Mouse (Mus musculus) CH12.LX (cell line): ENCODE results near the gene Tmcc1. TPM values are rescaled to one million over a fixed set of nuclear protein-coding genes. Genes with fewer than 3 reads are reported as not detected.

ENCODE experiments used
- DNase-seq: peaks from one replicate; pipeline ENCODE4 v3.0.0-alpha.2; 2013; ENCODE audit errors: extremely low read depth
- H3K27ac ChIP-seq: 2 replicates; pipeline ENCODE4 v1.5.1; 2012; ENCODE audit warnings: low read depth, mild to moderate bottlenecking, control low read depth, moderate library complexity; ENCODE audit not compliant: insufficient read depth
- H3K27me3 ChIP-seq: replicated peaks from 2 replicates; pipeline ENCODE3; 2012; ENCODE audit warnings: inconsistent platforms
- H3K36me3 ChIP-seq, 2 experiments: replicated peaks in 1 of 2; 2 replicates each; pipeline versions ENCODE3 to v1.6.1; 2012; ENCODE audit warnings: inconsistent platforms in 1 of 2, low read length in 1 of 2, mild to moderate bottlenecking in 1 of 2, mixed read lengths in 1 of 2, moderate library complexity in 1 of 2; ENCODE audit not compliant: control insufficient read depth in 1 of 2, insufficient read depth in 1 of 2
- H3K4me1 ChIP-seq, 2 experiments: 2 replicates each; pipeline ENCODE4 v1.6.1; 2012; ENCODE audit warnings: inconsistent platforms in 1 of 2, moderate library complexity in 1 of 2; ENCODE audit not compliant: insufficient read depth in 2 of 2, control insufficient read depth in 1 of 2
- H3K4me2 ChIP-seq: 2 replicates; pipeline ENCODE4 v1.6.1; 2012; ENCODE audit warnings: low read depth, mild to moderate bottlenecking, control low read depth; ENCODE audit not compliant: poor library complexity, insufficient read depth, severe bottlenecking
- H3K4me3 ChIP-seq, 3 experiments: fragments of 150-350 bp in 1 of 3; sonication (generic) in 1 of 3; replicated peaks in 1 of 3; 2 replicates each; pipeline versions ENCODE3 to v1.5.1; 2011 to 2012; ENCODE audit warnings: low read depth in 2 of 3, low read length in 2 of 3, mild to moderate bottlenecking in 2 of 3, moderate library complexity in 2 of 3, control low read depth in 1 of 3, improper control_type of control experiment in 1 of 3, inconsistent platforms in 1 of 3, mixed read lengths in 1 of 3; ENCODE audit not compliant: poor library complexity in 1 of 3
- H3K79me2 ChIP-seq: replicated peaks from 2 replicates; pipeline ENCODE4 v1.6.1; 2012; ENCODE audit warnings: mild to moderate bottlenecking, moderate library complexity; ENCODE audit not compliant: control insufficient read depth, poor library complexity, insufficient read depth, severe bottlenecking; ENCODE audit errors: extremely low read depth
- H3K9ac ChIP-seq: 2 replicates; pipeline ENCODE4 v1.6.1; 2012; ENCODE audit warnings: low read depth, mild to moderate bottlenecking, control low read depth, moderate library complexity; ENCODE audit not compliant: insufficient read depth
- H3K9me3 ChIP-seq: replicated peaks from 2 replicates; pipeline ENCODE3; 2012; ENCODE audit warnings: low read length, inconsistent platforms, mixed read lengths
- CHD1 ChIP-seq: IDR thresholded peaks from 2 replicates; pipeline ENCODE4 v1.6.1; 2012; ENCODE audit warnings: low read depth, low read length, improper control_type of control experiment, inconsistent platforms
- ELF1 ChIP-seq: IDR thresholded peaks from 2 replicates; pipeline ENCODE4 v1.6.1; 2014; ENCODE audit warnings: low read depth, mild to moderate bottlenecking, inconsistent platforms, low read length, improper control_type of control experiment
- EP300 ChIP-seq: IDR thresholded peaks from 2 replicates; pipeline ENCODE4 v1.6.1; 2011; ENCODE audit warnings: low read length, improper control_type of control experiment
- ETS1 ChIP-seq: conservative IDR thresholded peaks from 2 replicates; pipeline ENCODE4 v1.6.1; 2012; ENCODE audit warnings: low read depth, mild to moderate bottlenecking, inconsistent platforms, low read length, improper control_type of control experiment, moderate library complexity
- GABPA ChIP-seq: IDR thresholded peaks from 2 replicates; pipeline ENCODE4 v1.6.1; 2012; ENCODE audit warnings: low read depth, low read length, improper control_type of control experiment, inconsistent platforms; ENCODE audit not compliant: insufficient replicate concordance
- IRF4 ChIP-seq: IDR thresholded peaks from 2 replicates; pipeline ENCODE4 v1.6.1; 2014; ENCODE audit warnings: low read depth, mild to moderate bottlenecking, inconsistent platforms, low read length, improper control_type of control experiment
- KAT2A ChIP-seq: IDR thresholded peaks from 2 replicates; pipeline ENCODE4 v1.6.1; 2012; ENCODE audit warnings: low read length, improper control_type of control experiment, inconsistent platforms; ENCODE audit not compliant: insufficient replicate concordance
- MAFK ChIP-seq: IDR thresholded peaks from 2 replicates; pipeline ENCODE4 v1.6.1; 2011; ENCODE audit warnings: low read length, improper control_type of control experiment; ENCODE audit not compliant: insufficient replicate concordance
- MAX ChIP-seq: IDR thresholded peaks from 2 replicates; pipeline ENCODE4 v1.6.1; 2011; ENCODE audit warnings: low read length, improper control_type of control experiment
- MAZ ChIP-seq: IDR thresholded peaks from 2 replicates; pipeline ENCODE4 v1.6.1; 2012; ENCODE audit warnings: low read depth, mild to moderate bottlenecking, inconsistent platforms, low read length, improper control_type of control experiment, moderate library complexity
- NELFE ChIP-seq: IDR thresholded peaks from 2 replicates; pipeline ENCODE4 v1.6.1; 2011; ENCODE audit warnings: low read depth, low read length, improper control_type of control experiment
- NRF1 ChIP-seq: IDR thresholded peaks from 2 replicates; pipeline ENCODE4 v1.6.1; 2014; ENCODE audit warnings: low read depth, mild to moderate bottlenecking, inconsistent platforms, low read length, improper control_type of control experiment, moderate library complexity
- PAX5 ChIP-seq: IDR thresholded peaks from 2 replicates; pipeline ENCODE4 v1.6.1; 2012; ENCODE audit warnings: low read length, inconsistent platforms, mixed read lengths
- POLR2AphosphoS2 ChIP-seq: IDR thresholded peaks from 2 replicates; pipeline ENCODE4 v1.6.1; 2011; ENCODE audit warnings: low read depth, low read length, improper control_type of control experiment
- RAD21 ChIP-seq: IDR thresholded peaks from 2 replicates; pipeline ENCODE4 v1.6.1; 2011; ENCODE audit warnings: low read depth, mild to moderate bottlenecking, low read length, improper control_type of control experiment, moderate library complexity
- TBP ChIP-seq: conservative IDR thresholded peaks from 2 replicates; pipeline ENCODE4 v1.6.1; 2011; ENCODE audit warnings: low read depth, low read length, improper control_type of control experiment
- UBTF ChIP-seq: IDR thresholded peaks from 2 replicates; pipeline ENCODE4 v1.6.1; 2012; ENCODE audit warnings: low read depth, mild to moderate bottlenecking, inconsistent platforms, low read length, improper control_type of control experiment, moderate library complexity
- USF2 ChIP-seq: conservative IDR thresholded peaks from 2 replicates; pipeline ENCODE4 v1.6.1; 2011; ENCODE audit warnings: low read depth, low read length, improper control_type of control experiment
- ZC3H11A ChIP-seq: IDR thresholded peaks from 2 replicates; pipeline ENCODE4 v1.6.1; 2012; ENCODE audit warnings: low read depth, mild to moderate bottlenecking, inconsistent platforms, low read length, improper control_type of control experiment
- ZNF384 ChIP-seq: IDR thresholded peaks from 2 replicates; pipeline ENCODE4 v1.6.1; 2012; ENCODE audit warnings: low read depth, low read length, improper control_type of control experiment, inconsistent platforms
- dilution Hi-C: fragments of 300-500 bp; cut with MboI; formaldehyde crosslinking; loops from 2 replicates; pipeline ENCODE4 v1.14.3; 2020; ENCODE audit warnings: low sequenced_read_pairs; ENCODE audit not compliant: extremely low pct_unique_long_range_greater_than_20kb, extremely low pct_ligation_motif_present
- in situ Hi-C: fragments of 300-500 bp; cut with MboI; formaldehyde crosslinking; loops from 3 replicates; pipeline ENCODE4 v1.14.3; 2019; ENCODE audit warnings: low sequenced_read_pairs, low pct_ligation_motif_present, low pct_unique_long_range_greater_than_20kb, mixed read lengths
- polyA plus RNA-seq: library from polyadenylated mRNA; unstranded; fragments of >175 nt; gene quantifications from 2 replicates; pipeline ENCODE4 v1.2.1, GENCODE M21; 2012; ENCODE audit warnings: low read depth; ENCODE audit not compliant: insufficient read length
- total RNA-seq, 2 experiments: library from RNA; depleted of rRNA; stranded (reverse); fragments of 300-350 nt in 1 of 2; fragments of >200 nt in 1 of 2; gene quantifications; 2 replicates each; pipeline ENCODE4 v1.2.3; 2012 to 2014

Gene Tmcc1
- total and polyA plus RNA-seq, 3 experiments, result 3.6 to 60.8 (median 3.7) TPM

- H3K27me3 ChIP-seq, result no peaks in the 10 kb centered on the region
- no peak for TF ChIP-seq TBP
- no peak for TF ChIP-seq POLR2AphosphoS2
- TF ChIP-seq USF2, result no peak
- no peak for TF ChIP-seq ETS1
- no peak for TF ChIP-seq NRF1
- TF ChIP-seq PAX5, result no peak
- no peak for TF ChIP-seq CHD1
- TF ChIP-seq IRF4, result no peak
- DNase-seq, result no peak
- in situ Hi-C loops, result no loop called here
- no peak overlapping the region for H3K4me2 ChIP-seq
- H3K9ac ChIP-seq, result no peak overlapping the region
- H3K4me3 ChIP-seq, result no peak overlapping the region
- no peaks in the 10 kb centered on the region for H3K9me3 ChIP-seq
- dilution Hi-C loops, result no loop called here
- peaks cover 3% of the 10 kb centered on the region; the same call in 1 of the 2 replicates for H3K79me2 ChIP-seq
- H3K36me3 ChIP-seq, result peaks cover 0 to 2% of the 10 kb centered on the region in 2 experiments
- peaks cover 0 to 29% of the 10 kb centered on the region in 2 experiments; a peak in 2 of 4 replicates for H3K4me1 ChIP-seq
- H3K27ac ChIP-seq, result no peak overlapping the region
Measured at GRCm38 (mm10) chr6:116189417-116189816, 3.9 kb downstream of the Tmcc1 start.

GRCm38 (mm10) chr6:116186485-116186884 lies 6.8 kb downstream of the Tmcc1 start:
- DNase-seq, result no peak
- peaks cover 3% of the 10 kb centered on the region; the same call in 1 of the 2 replicates for H3K79me2 ChIP-seq
- peaks cover 4 to 28% of the 10 kb centered on the region in 2 experiments; a peak in 2 of 4 replicates for H3K4me1 ChIP-seq
- no peaks in the 10 kb centered on the region for H3K27me3 ChIP-seq
- in situ Hi-C loops, result no loop called here
- dilution Hi-C loops, result no loop called here
- H3K27ac ChIP-seq, result no peak overlapping the region
- no peak overlapping the region for H3K4me2 ChIP-seq
- no peak for TF ChIP-seq POLR2AphosphoS2
- no peak for TF ChIP-seq EP300
- TF ChIP-seq MAZ, result no peak
- TF ChIP-seq ZC3H11A, result no peak
- no peak for TF ChIP-seq KAT2A
- TF ChIP-seq GABPA, result no peak
- TF ChIP-seq MAX, result no peak
- no peak for TF ChIP-seq RAD21
- no peak for TF ChIP-seq ZNF384
- no peak for TF ChIP-seq USF2
- no peak for TF ChIP-seq NELFE
- TF ChIP-seq ELF1, result no peak
- TF ChIP-seq UBTF, result no peak
- no peak for TF ChIP-seq MAFK
- no peak overlapping the region for H3K4me3 ChIP-seq
- H3K36me3 ChIP-seq, result peaks cover 0 to 9% of the 10 kb centered on the region in 2 experiments
- no peak overlapping the region for H3K9ac ChIP-seq
- H3K9me3 ChIP-seq, result no peaks in the 10 kb centered on the region
